Mouse (Mus musculus): Measurements from ENCODE around the gene Ptprcap. TPM values are rescaled to one million over a fixed set of nuclear protein-coding genes. Genes with fewer than 3 reads are reported as not detected.

The Ptprcap gene
- polyA plus RNA-seq, 1 experiment = 20.0 TPM

- TF ChIP-seq POLR2A (IDR thresholded peaks at IDR 0.05; ENCODE audit: low read depth, low read length) (no peak), CTCF (conservative IDR thresholded peaks at IDR 0.05; ENCODE audit: insufficient read depth, insufficient read length, low read depth, low read length) (no peak)
- Histone ChIP-seq H3K4me3 (ENCODE audit: insufficient read depth, low read depth, low read length) (no peak overlapping the region), H3K27ac (ENCODE audit: insufficient read depth, low read depth, low read length) (no peak overlapping the region), H3K36me3 (ENCODE audit: control insufficient read depth, insufficient read depth, low read length) (peaks cover 2% of the 10 kb centered on the region; the same call in 1 of the 2 replicates), H3K27me3 (replicated peaks; ENCODE audit: control insufficient read depth, insufficient read depth, low read length) (no peaks in the 10 kb centered on the region), H3K4me1 (ENCODE audit: control insufficient read depth, insufficient read depth, low read length) (peaks cover 11% of the 10 kb centered on the region; the same call in 1 of the 2 replicates)
- WGBS = 76% methylated on average over 12 of the region's 12 CpGs
- peak; percentile 42 for DNase-seq
Measured at GRCm38 (mm10) chr19:4194776-4195650, 41.6 kb downstream of the Ptprcap start.

DNA sequence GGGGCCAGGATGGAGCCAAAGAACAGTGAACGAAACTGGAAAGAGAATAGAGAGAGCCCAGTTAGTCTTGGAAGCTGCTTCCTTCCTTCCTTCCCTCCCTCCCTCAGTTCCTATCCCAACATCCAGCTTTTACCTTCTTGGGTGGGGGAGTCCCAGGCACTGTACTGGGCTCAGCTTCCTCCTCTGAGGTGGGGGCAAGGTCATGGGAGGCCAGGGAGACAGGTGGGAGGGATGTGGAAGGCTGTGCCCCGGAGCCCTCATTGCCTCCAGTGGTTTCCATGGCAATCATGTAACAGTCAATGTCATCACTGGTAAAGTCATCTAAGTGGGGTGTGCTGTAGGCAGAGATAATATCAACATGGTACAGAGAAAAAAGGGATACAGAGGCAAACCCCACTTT lies 42.6 kb downstream of the Ptprcap start:
- Histone ChIP-seq H3K27me3 (replicated peaks; ENCODE audit: control insufficient read depth, insufficient read depth, low read length) (no peaks in the 10 kb centered on the region), H3K27ac (ENCODE audit: insufficient read depth, low read depth, low read length) (no peak overlapping the region), H3K4me1 (ENCODE audit: control insufficient read depth, insufficient read depth, low read length) (peaks cover 19% of the 10 kb centered on the region), H3K4me3 (ENCODE audit: insufficient read depth, low read depth, low read length) (no peak overlapping the region), H3K36me3 (ENCODE audit: control insufficient read depth, insufficient read depth, low read length) (peaks cover 2% of the 10 kb centered on the region; the same call in 1 of the 2 replicates)
- TF ChIP-seq POLR2A (IDR thresholded peaks at IDR 0.05; ENCODE audit: low read depth, low read length) (no peak), CTCF (conservative IDR thresholded peaks at IDR 0.05; ENCODE audit: insufficient read depth, insufficient read length, low read depth, low read length) (no peak)
- 53% methylated on average over 2 of the region's 2 CpGs for WGBS
- no peak for DNase-seq

DNA sequence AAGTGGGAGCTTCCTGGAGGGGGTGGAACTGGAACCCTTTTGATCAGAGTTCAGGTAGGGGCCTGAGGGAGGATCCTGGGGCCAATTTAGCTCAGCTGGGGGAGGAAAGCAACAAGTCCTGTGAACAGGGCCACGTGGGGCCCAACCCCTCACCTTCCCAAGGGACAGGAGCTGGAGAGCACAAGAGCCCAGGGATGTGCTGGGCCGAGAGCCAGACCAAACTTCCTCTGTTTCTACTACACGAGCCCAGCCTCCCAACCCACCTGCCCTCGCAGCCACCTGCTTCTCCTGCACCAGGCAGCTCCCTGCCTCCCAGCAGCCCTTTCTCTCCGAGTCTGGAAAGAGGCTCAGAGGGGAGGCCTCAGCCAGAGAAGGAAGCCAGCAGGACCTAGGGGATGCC lies 43.1 kb downstream of the Ptprcap start:
- Histone ChIP-seq H3K27me3 (replicated peaks; ENCODE audit: control insufficient read depth, insufficient read depth, low read length) (no peaks in the 10 kb centered on the region), H3K36me3 (ENCODE audit: control insufficient read depth, insufficient read depth, low read length) (peaks cover 2% of the 10 kb centered on the region; the same call in 1 of the 2 replicates), H3K4me1 (ENCODE audit: control insufficient read depth, insufficient read depth, low read length) (peaks cover 16% of the 10 kb centered on the region), H3K27ac (ENCODE audit: insufficient read depth, low read depth, low read length) (no peak overlapping the region), H3K4me3 (ENCODE audit: insufficient read depth, low read depth, low read length) (no peak overlapping the region)
- no peak for TF ChIP-seq POLR2A (IDR thresholded peaks at IDR 0.05; ENCODE audit: low read depth, low read length)
- TF ChIP-seq CTCF (conservative IDR thresholded peaks at IDR 0.05; ENCODE audit: insufficient read depth, insufficient read length, low read depth, low read length) = no peak
- peak; percentile 43 for DNase-seq
- WGBS = 20% methylated on average over 5 of the region's 5 CpGs

GRCm38 (mm10) chr19:4197180-4197579 lies 43.8 kb downstream of the Ptprcap start:
- TF ChIP-seq CTCF (conservative IDR thresholded peaks at IDR 0.05; ENCODE audit: insufficient read depth, insufficient read length, low read depth, low read length) (no peak), POLR2A (IDR thresholded peaks at IDR 0.05; ENCODE audit: low read depth, low read length) (no peak)

DNA sequence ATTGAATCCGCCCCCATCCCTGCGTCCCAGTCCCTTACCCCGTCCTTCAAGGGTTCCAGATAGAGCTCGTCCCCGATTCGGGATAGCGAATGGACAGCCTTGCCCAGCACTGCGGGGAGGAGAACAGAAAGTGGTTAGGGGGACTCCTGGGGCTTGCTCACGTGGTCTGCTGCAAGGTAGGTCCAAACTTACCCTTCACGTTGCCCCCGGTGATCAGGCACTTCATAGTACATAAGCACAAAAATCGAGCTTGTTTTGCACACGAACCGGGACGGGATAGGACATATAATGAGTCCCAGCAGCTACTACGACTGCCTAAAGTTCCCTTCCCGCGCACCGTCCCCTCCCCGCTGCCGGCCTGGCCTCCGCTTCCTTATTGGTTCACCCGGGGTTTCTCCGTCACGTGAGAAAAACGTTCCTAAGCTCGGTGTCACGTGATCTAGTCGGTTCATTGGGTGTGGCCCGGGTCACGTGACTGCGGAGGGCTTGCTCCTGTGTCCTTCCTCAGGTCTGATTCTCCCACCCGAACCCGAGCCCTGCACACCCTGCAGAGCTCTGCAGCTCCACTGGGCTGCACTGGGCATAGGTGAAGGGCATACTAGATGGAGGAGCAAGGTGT lies 48.0 kb downstream of the Ptprcap start, which contains the start of gene Rad9a:
Gene Rad9a (minus strand): TSS at position 372 of the 619 bp plus-strand sequence.
- H3K36me3 ChIP-seq (ENCODE audit: control insufficient read depth, insufficient read depth, low read length) = no peaks in the 10 kb centered on the region
- WGBS = under 1% methylated on average over 34 of the region's 34 CpGs

More at GRCm38 (mm10) chr19:4197180-4197579, 43.8 kb downstream of the Ptprcap start:
- no peak overlapping the region for H3K27ac ChIP-seq (ENCODE audit: insufficient read depth, low read depth, low read length)
- H3K36me3 ChIP-seq (ENCODE audit: control insufficient read depth, insufficient read depth, low read length) = peaks cover 2% of the 10 kb centered on the region; the same call in 1 of the 2 replicates
- peaks cover 21% of the 10 kb centered on the region for H3K4me1 ChIP-seq (ENCODE audit: control insufficient read depth, insufficient read depth, low read length)
- DNase-seq = no peak
- H3K4me3 ChIP-seq (ENCODE audit: insufficient read depth, low read depth, low read length) = no peak overlapping the region
- H3K27me3 ChIP-seq (replicated peaks; ENCODE audit: control insufficient read depth, insufficient read depth, low read length) = no peaks in the 10 kb centered on the region
- WGBS = 63% methylated on average over 3 of the region's 3 CpGs

DNA sequence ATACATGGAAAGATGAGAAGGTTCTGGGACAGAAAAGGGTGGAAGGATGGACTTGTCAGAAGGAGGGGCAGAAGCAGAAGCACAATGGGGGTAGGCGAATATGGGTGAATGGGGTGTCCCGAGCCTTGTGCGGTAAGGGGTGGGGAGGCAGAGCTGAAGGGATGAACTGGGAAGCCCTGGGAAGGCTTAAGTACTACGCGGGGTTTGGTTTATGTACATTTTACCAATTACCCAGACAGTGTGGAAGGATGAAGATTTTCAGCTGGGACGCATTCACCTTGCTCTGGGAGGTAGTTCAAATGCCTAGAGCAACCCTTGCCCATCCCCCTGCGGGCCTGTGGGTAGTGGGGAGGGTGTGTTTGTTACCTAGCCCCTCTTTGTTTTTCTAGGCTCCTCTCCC lies 48.7 kb downstream of the Ptprcap start:
- Histone ChIP-seq H3K27ac (ENCODE audit: insufficient read depth, low read depth, low read length) (no peak overlapping the region), H3K4me1 (ENCODE audit: control insufficient read depth, insufficient read depth, low read length) (peaks cover 14% of the 10 kb centered on the region), H3K27me3 (replicated peaks; ENCODE audit: control insufficient read depth, insufficient read depth, low read length) (no peaks in the 10 kb centered on the region), H3K4me3 (ENCODE audit: insufficient read depth, low read depth, low read length) (peak overlapping the region; percentile 65; the same call in 1 of the 2 replicates), H3K36me3 (ENCODE audit: control insufficient read depth, insufficient read depth, low read length) (no peaks in the 10 kb centered on the region)
- DNase-seq = no peak
- TF ChIP-seq POLR2A (IDR thresholded peaks at IDR 0.05; ENCODE audit: low read depth, low read length) (no peak), CTCF (conservative IDR thresholded peaks at IDR 0.05; ENCODE audit: insufficient read depth, insufficient read length, low read depth, low read length) (no peak)
- WGBS = 48% methylated on average over 7 of the region's 7 CpGs

More for the DNA sequence above, 48.0 kb downstream of the Ptprcap start, which contains the start of gene Rad9a:
- Histone ChIP-seq H3K4me3 (ENCODE audit: insufficient read depth, low read depth, low read length) (peak within 1 kb of the TSS; percentile 65), H3K4me1 (ENCODE audit: control insufficient read depth, insufficient read depth, low read length) (peaks cover 14% of the 10 kb centered on the region), H3K27me3 (replicated peaks; ENCODE audit: control insufficient read depth, insufficient read depth, low read length) (no peaks in the 10 kb centered on the region), H3K27ac (ENCODE audit: insufficient read depth, low read depth, low read length) (peak within 1 kb of the TSS; percentile 54)
- no peak for TF ChIP-seq CTCF (conservative IDR thresholded peaks at IDR 0.05; ENCODE audit: insufficient read depth, insufficient read length, low read depth, low read length)
- TF ChIP-seq POLR2A (IDR thresholded peaks at IDR 0.05; ENCODE audit: low read depth, low read length) = peak; percentile 75
- peak; percentile 99 for DNase-seq

- no peak for DNase-seq
- Histone ChIP-seq H3K36me3 (ENCODE audit: control insufficient read depth, insufficient read depth, low read length) (no peaks in the 10 kb centered on the region), H3K4me3 (ENCODE audit: insufficient read depth, low read depth, low read length) (no peak overlapping the region), H3K27ac (ENCODE audit: insufficient read depth, low read depth, low read length) (no peak overlapping the region), H3K4me1 (ENCODE audit: control insufficient read depth, insufficient read depth, low read length) (peaks cover 14% of the 10 kb centered on the region), H3K27me3 (replicated peaks; ENCODE audit: control insufficient read depth, insufficient read depth, low read length) (no peaks in the 10 kb centered on the region)
- TF ChIP-seq POLR2A (IDR thresholded peaks at IDR 0.05; ENCODE audit: low read depth, low read length) = no peak
- no peak for TF ChIP-seq CTCF (conservative IDR thresholded peaks at IDR 0.05; ENCODE audit: insufficient read depth, insufficient read length, low read depth, low read length)
- 60% methylated on average over 3 of the region's 3 CpGs for WGBS
Measured at GRCm38 (mm10) chr19:4203148-4203547, 49.7 kb downstream of the Ptprcap start.
